Mouse (Mus musculus): ENCODE measurements around the gene Upk2. TPM values are rescaled to one million over a fixed set of nuclear protein-coding genes. Genes with fewer than 3 reads are reported as not detected.

Upk2 gene
- not detected in 2 replicates for polyA plus RNA-seq (2016; fragmentation: Nextera tagmentation; extraction: Ambion mirVana)

DNA sequence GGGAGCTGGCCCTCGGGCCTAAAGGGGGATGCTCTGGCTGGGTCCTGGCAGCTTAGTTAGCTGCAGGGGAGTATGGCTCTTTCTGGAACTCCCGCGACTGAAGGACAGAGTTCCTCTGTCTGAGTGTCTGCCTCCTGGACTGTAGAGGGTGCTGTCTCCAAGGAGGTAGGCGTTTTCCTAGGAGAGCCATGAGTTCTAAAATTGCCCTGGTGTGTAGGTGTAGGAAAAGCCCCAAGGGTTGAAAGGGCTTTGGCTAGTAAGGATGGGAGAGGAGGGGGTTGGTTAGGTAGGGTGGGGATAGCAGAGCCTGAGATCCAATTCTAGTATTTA is at the start of gene Upk2:
Upk2 (minus strand) TSS at position 86 of the 330 bp plus-strand sequence.
- H3K27ac ChIP-seq, result no peak within 1 kb of the TSS
- H3K4me2 ChIP-seq (replicated peaks), result peak within 1 kb of the TSS; percentile 11; the same call in 1 of the 2 replicates
- 15% methylated on average over 4 of the region's 4 CpGs for WGBS
- no peaks in the 10 kb centered on the region for H3K9me3 ChIP-seq (replicated peaks)
- H3K27me3 ChIP-seq, result peaks cover 17% of the 10 kb centered on the region
- H3K9ac ChIP-seq, result peak within 1 kb of the TSS; percentile 44; the same call in 1 of the 2 replicates
- no peaks in the 10 kb centered on the region for H3K36me3 ChIP-seq
- no peak within 1 kb of the TSS for H3K4me3 ChIP-seq
- no peak for ATAC-seq (ENCODE audit: low FRiP score)
- peaks cover 34% of the 10 kb centered on the region for H3K4me1 ChIP-seq

DNA sequence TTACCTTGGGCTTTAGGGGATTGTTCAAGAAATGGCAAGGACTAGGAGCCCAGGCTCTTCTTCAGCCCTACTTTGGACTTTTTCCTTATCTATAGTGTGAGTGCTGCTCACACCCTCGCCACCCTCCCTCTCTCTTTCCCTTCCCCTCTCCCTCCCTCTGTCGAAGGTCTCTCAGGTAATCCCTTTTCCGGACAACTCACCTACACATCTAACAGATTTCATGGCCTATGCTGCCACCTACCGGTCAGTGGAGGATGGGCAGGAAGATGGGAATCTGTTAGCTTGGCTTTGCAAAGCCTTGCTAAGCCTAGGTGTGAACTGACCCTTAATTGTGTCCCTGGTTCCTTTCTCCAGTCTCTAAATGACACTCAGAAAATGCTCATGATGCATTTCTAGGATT is 47.2 kb upstream of the Upk2 start:
- H3K27ac ChIP-seq, result no peak overlapping the region; the same call in 1 of the 2 replicates
- peaks cover 55% of the 10 kb centered on the region for H3K4me1 ChIP-seq
- H3K9ac ChIP-seq, result no peak overlapping the region
- H3K4me2 ChIP-seq (replicated peaks), result peak overlapping the region; percentile 28
- no peaks in the 10 kb centered on the region for H3K9me3 ChIP-seq (replicated peaks)
- peaks cover 25% of the 10 kb centered on the region for H3K36me3 ChIP-seq
- no peak overlapping the region for H3K4me3 ChIP-seq
- 0% methylated on average over 4 of the region's 4 CpGs for WGBS
- no peaks in the 10 kb centered on the region for H3K27me3 ChIP-seq
- no peak for ATAC-seq (ENCODE audit: low FRiP score)

DNA sequence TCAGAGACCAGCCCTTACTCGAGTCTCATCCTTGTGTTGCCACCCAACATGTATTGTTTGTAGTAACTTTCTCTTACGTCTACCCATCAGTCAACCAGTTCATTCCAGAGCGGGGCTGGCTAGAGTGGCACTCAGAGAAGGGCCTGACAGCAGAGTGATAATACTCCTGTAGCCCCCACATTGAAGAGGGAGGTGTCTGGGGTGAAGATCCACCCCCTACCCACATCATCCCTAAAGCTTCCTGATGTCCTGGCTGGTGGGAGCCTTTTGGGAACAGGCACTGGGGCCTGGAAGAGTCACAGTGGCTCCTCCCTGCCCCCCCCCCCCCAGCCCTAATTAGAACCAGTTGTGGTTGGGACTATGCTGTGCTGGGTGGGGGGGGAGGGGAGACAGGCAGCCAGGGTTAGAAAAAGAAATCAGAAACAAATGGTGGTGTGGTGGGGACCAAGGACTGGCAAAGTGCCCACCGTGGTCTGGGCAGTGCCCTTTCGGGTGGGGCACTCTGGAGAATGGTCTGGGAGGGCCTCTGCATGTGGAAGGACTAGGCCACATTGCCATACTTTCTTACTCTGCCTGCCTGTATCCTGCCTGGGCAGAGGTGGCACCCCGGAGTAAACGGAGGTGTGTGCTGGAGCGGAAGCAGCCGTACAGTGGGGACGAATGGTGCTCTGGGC is 46.6 kb upstream of the Upk2 start:
- ATAC-seq (ENCODE audit: low FRiP score), result no peak
- H3K27ac ChIP-seq, result no peak overlapping the region; the same call in none of the 2 replicates
- 40% methylated on average over 10 of the region's 10 CpGs for WGBS
- no peak overlapping the region for H3K4me3 ChIP-seq
- H3K27me3 ChIP-seq, result peaks cover 4% of the 10 kb centered on the region; the same call in 1 of the 2 replicates
- H3K9me3 ChIP-seq (replicated peaks), result no peaks in the 10 kb centered on the region
- peaks cover 62% of the 10 kb centered on the region for H3K4me1 ChIP-seq
- peaks cover 18% of the 10 kb centered on the region for H3K36me3 ChIP-seq
- peak overlapping the region; percentile 28 for H3K4me2 ChIP-seq (replicated peaks)
- H3K9ac ChIP-seq, result 0 out of 2 replicates have a peak overlapping the region, but pooled peaks have one; percentile 29

DNA sequence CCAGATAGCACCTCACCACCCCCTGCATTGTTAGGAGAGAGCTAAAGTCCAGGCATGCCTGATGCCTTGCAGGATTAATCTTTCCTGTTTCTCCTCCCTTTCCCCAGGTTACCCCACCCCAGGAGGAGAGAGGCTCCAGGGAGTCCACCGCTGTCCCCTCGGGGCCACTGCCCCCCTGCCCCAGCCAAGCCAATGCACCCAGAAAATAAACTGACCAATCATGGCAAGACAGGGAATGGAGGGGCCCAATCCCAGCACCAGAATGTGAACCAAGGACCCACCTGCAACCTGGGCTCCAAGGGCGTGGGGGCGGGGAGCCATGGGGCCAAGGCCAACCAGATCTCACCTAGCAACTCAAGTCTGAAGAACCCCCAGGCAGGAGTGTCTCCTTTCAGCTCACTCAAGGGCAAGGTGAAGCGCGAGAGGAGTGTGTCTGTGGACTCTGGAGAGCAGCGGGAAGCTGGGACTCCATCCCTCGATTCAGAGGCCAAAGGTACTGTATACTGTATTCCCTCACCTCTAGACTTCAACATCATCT is 45.9 kb upstream of the Upk2 start:
- H3K9ac ChIP-seq, result 0 out of 2 replicates have a peak overlapping the region, but pooled peaks have one; percentile 64
- H3K4me1 ChIP-seq, result peaks cover 61% of the 10 kb centered on the region
- peaks cover 5% of the 10 kb centered on the region; the same call in 1 of the 2 replicates for H3K27me3 ChIP-seq
- no peak overlapping the region for H3K4me3 ChIP-seq
- no peak for ATAC-seq (ENCODE audit: low FRiP score)
- H3K36me3 ChIP-seq, result peaks cover 12% of the 10 kb centered on the region
- WGBS, result 41% methylated on average over 8 of the region's 8 CpGs
- H3K27ac ChIP-seq, result peak overlapping the region; percentile 95
- H3K9me3 ChIP-seq (replicated peaks), result no peaks in the 10 kb centered on the region
- peak overlapping the region; percentile 76 for H3K4me2 ChIP-seq (replicated peaks)

DNA sequence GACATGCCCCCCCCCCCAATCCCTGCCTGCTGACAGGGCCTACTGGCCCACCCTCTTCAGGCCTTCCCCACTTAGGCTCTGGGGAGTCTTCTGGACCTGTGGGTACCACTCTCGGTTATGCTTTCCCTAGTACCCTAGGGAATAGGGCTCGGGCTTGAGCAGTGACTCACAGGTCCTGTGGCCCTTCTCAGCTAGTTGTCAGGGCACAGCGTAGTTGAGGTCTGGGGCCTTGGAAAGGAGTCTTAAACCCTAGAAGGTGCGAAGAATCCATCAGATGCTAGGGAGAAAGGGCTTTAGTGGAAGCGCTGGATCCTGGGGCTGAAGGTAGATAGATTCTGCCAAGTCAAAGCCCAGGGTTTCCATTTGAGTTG is 45.4 kb upstream of the Upk2 start:
- peak overlapping the region; percentile 76 for H3K4me2 ChIP-seq (replicated peaks)
- peaks cover 5% of the 10 kb centered on the region; the same call in 1 of the 2 replicates for H3K27me3 ChIP-seq
- H3K36me3 ChIP-seq, result 0 out of 2 replicates have a peak, but pooled peaks cover 6% of the 10 kb centered on the region
- ATAC-seq (ENCODE audit: low FRiP score), result no peak
- H3K9me3 ChIP-seq (replicated peaks), result no peaks in the 10 kb centered on the region
- peak overlapping the region; percentile 95 for H3K27ac ChIP-seq
- H3K9ac ChIP-seq, result peak overlapping the region; percentile 64
- H3K4me3 ChIP-seq, result peak overlapping the region; percentile 38; the same call in 1 of the 2 replicates
- H3K4me1 ChIP-seq, result peaks cover 64% of the 10 kb centered on the region
- 27% methylated on average over 5 of the region's 5 CpGs for WGBS

- Histone ChIP-seq H3K9me3 (replicated peaks) (no peaks in the 10 kb centered on the region), H3K27me3 (peaks cover 5% of the 10 kb centered on the region; the same call in 1 of the 2 replicates), H3K4me1 (peaks cover 67% of the 10 kb centered on the region), H3K9ac (peak overlapping the region; percentile 64), H3K36me3 (0 out of 2 replicates have a peak, but pooled peaks cover 4% of the 10 kb centered on the region), H3K4me2 (replicated peaks) (peak overlapping the region; percentile 76), H3K27ac (peak overlapping the region; percentile 95), H3K4me3 (peak overlapping the region; percentile 38)
- 7% methylated on average over 19 of the region's 20 CpGs for WGBS
- ATAC-seq (ENCODE audit: low FRiP score), result peak; percentile 44
These were observed 44.8 kb upstream of the Upk2 start for GRCm38 (mm10) chr9:44499356-44500162.

DNA sequence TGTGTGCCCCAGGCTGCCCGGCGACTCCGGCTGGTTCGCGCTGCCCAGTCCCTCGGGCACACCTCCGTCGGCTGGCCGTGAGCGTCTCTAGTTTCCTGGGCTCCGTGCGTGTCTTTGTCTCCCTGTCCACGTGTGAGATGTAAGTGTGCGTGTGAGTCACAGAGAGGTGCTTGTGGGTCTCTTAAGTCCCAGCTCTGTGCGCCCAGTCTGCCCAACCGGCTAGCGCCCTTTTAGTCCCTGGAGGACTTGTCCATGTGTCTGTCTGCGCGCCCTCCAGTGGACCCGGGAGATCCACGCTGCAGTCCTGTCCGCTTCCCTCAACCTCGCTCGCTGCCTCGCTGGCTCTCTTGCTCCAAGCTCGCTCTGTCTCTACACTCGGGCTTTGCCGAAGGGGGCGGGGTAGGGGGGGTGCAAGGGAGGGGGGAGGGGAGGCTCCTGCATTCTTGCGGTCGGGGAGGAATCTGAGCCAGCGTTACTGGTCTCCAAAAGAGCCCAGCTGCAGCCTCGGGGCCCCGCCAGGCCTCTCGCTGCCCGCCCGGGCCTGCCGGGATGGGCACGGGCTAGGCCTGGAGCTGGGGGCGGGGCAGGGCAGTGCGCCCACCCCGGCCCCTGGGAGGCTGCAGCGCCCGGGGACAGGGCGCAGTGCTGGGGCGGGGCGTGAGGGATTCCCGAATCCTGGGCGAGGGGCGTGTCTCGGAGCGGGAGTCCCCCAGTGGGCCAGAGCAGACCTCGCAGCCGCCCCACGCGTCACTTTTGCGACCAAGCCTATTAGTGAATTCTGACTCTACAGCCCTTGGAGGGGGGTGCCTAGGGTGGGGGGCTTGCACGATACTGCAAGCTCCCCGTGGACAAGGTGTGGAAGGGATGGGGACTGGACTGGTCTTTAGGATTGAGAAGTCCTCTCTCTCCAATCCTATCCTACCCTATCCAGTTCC is 43.9 kb upstream of the Upk2 start:
- H3K36me3 ChIP-seq, result 0 out of 2 replicates have a peak, but pooled peaks cover 4% of the 10 kb centered on the region
- H3K9me3 ChIP-seq (replicated peaks), result no peaks in the 10 kb centered on the region
- peaks cover 76% of the 10 kb centered on the region for H3K4me1 ChIP-seq
- H3K4me2 ChIP-seq (replicated peaks), result peak overlapping the region; percentile 76
- H3K9ac ChIP-seq, result peak overlapping the region; percentile 64
- H3K4me3 ChIP-seq, result peak overlapping the region; percentile 38
- peaks cover 5% of the 10 kb centered on the region; the same call in 1 of the 2 replicates for H3K27me3 ChIP-seq
- WGBS, result under 1% methylated on average over 58 of the region's 59 CpGs
- peak overlapping the region; percentile 95 for H3K27ac ChIP-seq
- ATAC-seq (ENCODE audit: low FRiP score), result peak; percentile 71

DNA sequence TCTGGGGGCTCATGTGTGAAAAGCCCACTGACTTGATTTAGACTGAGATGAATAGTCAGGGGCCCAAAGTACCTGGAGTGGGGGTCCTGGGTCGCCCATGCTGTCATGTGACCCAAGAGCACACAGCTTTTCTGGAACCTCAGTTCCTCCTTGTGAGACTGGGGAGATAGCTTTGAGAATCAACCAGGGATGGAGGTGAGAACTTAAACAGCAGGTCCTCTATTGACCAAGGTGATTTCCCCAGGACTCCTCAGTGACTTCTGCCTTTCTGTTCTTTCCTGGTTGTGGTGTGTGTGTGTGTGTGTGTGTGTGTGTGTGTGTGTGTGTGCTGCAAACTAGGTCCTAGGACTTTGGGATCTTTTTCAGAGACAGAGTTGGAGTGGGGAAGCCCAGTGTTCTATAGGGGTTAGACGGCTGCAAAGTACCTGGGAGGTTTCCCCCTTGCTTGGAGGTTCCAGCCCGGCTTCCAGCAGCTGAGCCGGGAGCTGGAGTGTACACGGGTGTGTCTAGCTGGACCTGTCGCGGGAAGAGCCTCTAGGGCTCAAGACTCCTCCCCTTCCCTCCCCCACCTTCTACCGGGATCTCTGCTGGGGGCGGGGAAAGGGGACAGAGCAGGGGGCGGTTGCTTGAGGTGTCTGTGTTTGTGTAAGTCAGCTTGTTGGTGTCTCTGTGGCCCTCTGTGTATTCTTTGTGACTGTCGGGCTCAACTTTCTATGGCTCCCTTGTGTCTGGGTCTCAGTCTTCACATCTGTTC is 43.0 kb upstream of the Upk2 start:
- H3K4me2 ChIP-seq (replicated peaks), result peak overlapping the region; percentile 76
- H3K27me3 ChIP-seq, result peaks cover 5% of the 10 kb centered on the region; the same call in 1 of the 2 replicates
- 5% methylated on average over 11 of the region's 11 CpGs for WGBS
- no peak for ATAC-seq (ENCODE audit: low FRiP score)
- peak overlapping the region; percentile 95 for H3K27ac ChIP-seq
- no peaks in the 10 kb centered on the region for H3K9me3 ChIP-seq (replicated peaks)
- peaks cover 85% of the 10 kb centered on the region for H3K4me1 ChIP-seq
- H3K9ac ChIP-seq, result peak overlapping the region; percentile 64
- H3K36me3 ChIP-seq, result 0 out of 2 replicates have a peak, but pooled peaks cover 4% of the 10 kb centered on the region
- peak overlapping the region; percentile 38 for H3K4me3 ChIP-seq

GRCm38 (mm10) chr9:44496803-44497461 is 42.2 kb upstream of the Upk2 start:
- WGBS, result 56% methylated on average over 12 of the region's 12 CpGs
- no peak overlapping the region for H3K4me3 ChIP-seq
- H3K27me3 ChIP-seq, result peaks cover 5% of the 10 kb centered on the region; the same call in 1 of the 2 replicates
- no peak for ATAC-seq (ENCODE audit: low FRiP score)
- H3K4me2 ChIP-seq (replicated peaks), result no peak overlapping the region
- H3K9ac ChIP-seq, result peak overlapping the region; percentile 32; the same call in 1 of the 2 replicates
- 0 out of 2 replicates have a peak, but pooled peaks cover 2% of the 10 kb centered on the region for H3K36me3 ChIP-seq
- no peaks in the 10 kb centered on the region for H3K9me3 ChIP-seq (replicated peaks)
- no peak overlapping the region for H3K27ac ChIP-seq
- peaks cover 89% of the 10 kb centered on the region for H3K4me1 ChIP-seq

GRCm38 (mm10) chr9:44495810-44496344 is 41.1 kb upstream of the Upk2 start:
- no peak overlapping the region for H3K27ac ChIP-seq

More at GRCm38 (mm10) chr9:44495810-44496344, 41.1 kb upstream of the Upk2 start:
- Histone ChIP-seq H3K36me3 (0 out of 2 replicates have a peak, but pooled peaks cover 4% of the 10 kb centered on the region), H3K27me3 (peaks cover 5% of the 10 kb centered on the region; the same call in 1 of the 2 replicates), H3K9ac (no peak overlapping the region), H3K4me1 (peaks cover 86% of the 10 kb centered on the region), H3K4me3 (no peak overlapping the region), H3K9me3 (replicated peaks) (no peaks in the 10 kb centered on the region), H3K4me2 (replicated peaks) (no peak overlapping the region)
- no peak for ATAC-seq (ENCODE audit: low FRiP score)
- 88% methylated on average over 10 of the region's 10 CpGs for WGBS
